8 mouse cellular contexts compared by ENCODE assay signal in genomic region chr15:98675634-98676250, GRCm38 (mm10). TPM values are rescaled to one million over a fixed set of nuclear protein-coding genes. Genes with fewer than 3 reads are reported as not detected.
DNase-seq lines count a peak whose midpoint lies in the region; ATAC-seq and TF ChIP-seq lines count a peak whose summit lies in the region.

No protein-coding gene starts in this region.

- TF ChIP-seq RAD21 in MEL (IDR thresholded peaks at IDR 0.05; ENCODE audit: low read depth, low read length), result no peak

- peaks cover 30% of the 10 kb centered on the region for H3K27me3 ChIP-seq in heart, embryonic 16.5 days (ENCODE audit: control insufficient read depth, insufficient read depth, low read length)
- H3K27me3 ChIP-seq in MEL (ENCODE audit: control insufficient read depth in 1 of 2, insufficient read depth in 2 of 2, low read length in 2 of 2), result no peaks in the 10 kb centered on the region
- H3K27me3 ChIP-seq in forebrain, embryonic 10.5 days (ENCODE audit: poor library complexity, severe bottlenecking), result peaks cover 75% of the 10 kb centered on the region
- H3K27me3 ChIP-seq in liver, embryonic 16.5 days (ENCODE audit: control insufficient read depth, insufficient read depth, low read depth, low read length), result peaks cover 48% of the 10 kb centered on the region

- H3K36me3 ChIP-seq in heart, embryonic 16.5 days (ENCODE audit: control insufficient read depth, insufficient read depth), result no peaks in the 10 kb centered on the region
- peaks cover 0 to 14% of the 10 kb centered on the region in 2 experiments; a peak in 2 of 4 replicates for H3K36me3 ChIP-seq in MEL (ENCODE audit: control insufficient read depth in 1 of 2, insufficient read depth in 2 of 2, low read length in 2 of 2)
- H3K36me3 ChIP-seq in forebrain, embryonic 10.5 days (replicated peaks), result no peaks in the 10 kb centered on the region
- no peaks in the 10 kb centered on the region for H3K36me3 ChIP-seq in liver, embryonic 16.5 days (ENCODE audit: control insufficient read depth, insufficient read depth)

- H3K9ac ChIP-seq in heart, embryonic 16.5 days (ENCODE audit: low read length), result peak overlapping the region; percentile 20; the same call in 1 of the 2 replicates
- H3K9ac ChIP-seq in MEL (ENCODE audit: control insufficient read depth, low read depth, low read length, poor library complexity, severe bottlenecking), result peak overlapping the region; percentile 43; the same call in 1 of the 2 replicates
- no peak overlapping the region for H3K9ac ChIP-seq in liver, embryonic 16.5 days (ENCODE audit: low read depth, low read length)

- intact Hi-C loops in heart, postnatal 36 days (cut with DNase I), result no loop called here
- intact Hi-C loops in left cerebral cortex, postnatal 14 days (cut with DNase I), result no loop called here

- no peak for TF ChIP-seq POLR2A in MEL (IDR thresholded peaks at IDR 0.05; ENCODE audit: control insufficient read depth in 1 of 2, insufficient read depth in 1 of 2, low read depth in 1 of 2, low read length in 2 of 2, poor library complexity in 1 of 2)

- H3K4me1 ChIP-seq in heart, embryonic 16.5 days (ENCODE audit: control insufficient read depth, insufficient read depth, low read length), result peaks cover 25% of the 10 kb centered on the region
- H3K4me1 ChIP-seq in MEL (ENCODE audit: control insufficient read depth in 1 of 2, insufficient read depth in 2 of 2, low read length in 2 of 2), result peaks cover 7 to 27% of the 10 kb centered on the region in 2 experiments
- H3K4me1 ChIP-seq in forebrain, embryonic 10.5 days, result peaks cover 48% of the 10 kb centered on the region
- no peaks in the 10 kb centered on the region for H3K4me1 ChIP-seq in liver, embryonic 16.5 days (ENCODE audit: control insufficient read depth, low read depth, low read length)

- WGBS in heart, embryonic 16.5 days, result 10% methylated on average over 14 of the region's 14 CpGs
- WGBS in forebrain, embryonic 10.5 days, result 11% methylated on average over 14 of the region's 14 CpGs
- WGBS in liver, embryonic 16.5 days (ENCODE audit: insufficient replicate concordance), result 7% methylated on average over 14 of the region's 14 CpGs

- no peak for TF ChIP-seq CTCF in MEL (IDR thresholded peaks at IDR 0.05 in 2 of 3, conservative IDR thresholded peaks at IDR 0.05 in 1 of 3; ENCODE audit: control insufficient read depth in 1 of 3, insufficient read depth in 1 of 3, low read depth in 2 of 3, low read length in 3 of 3, poor library complexity in 1 of 3, severe bottlenecking in 1 of 3)

- no peak overlapping the region for H3K27ac ChIP-seq in heart, embryonic 16.5 days (ENCODE audit: low read length)
- no peak overlapping the region for H3K27ac ChIP-seq in MEL (ENCODE audit: control insufficient read depth, low read depth, low read length)
- 0 out of 2 replicates have a peak overlapping the region, but pooled peaks have one; percentile 35 for H3K27ac ChIP-seq in forebrain, embryonic 10.5 days
- H3K27ac ChIP-seq in liver, embryonic 16.5 days (ENCODE audit: low read length), result no peak overlapping the region

- no peaks in the 10 kb centered on the region for H3K9me3 ChIP-seq in heart, embryonic 16.5 days (replicated peaks; ENCODE audit: control insufficient read depth, low read length)
- H3K9me3 ChIP-seq in MEL (replicated peaks; ENCODE audit: insufficient read depth, low read length), result no peaks in the 10 kb centered on the region
- H3K9me3 ChIP-seq in forebrain, embryonic 10.5 days, result no peaks in the 10 kb centered on the region
- no peaks in the 10 kb centered on the region for H3K9me3 ChIP-seq in liver, embryonic 16.5 days (replicated peaks; ENCODE audit: control insufficient read depth, low read length)

- peak overlapping the region; percentile 58 for H3K4me3 ChIP-seq in heart, embryonic 16.5 days (ENCODE audit: low read length)
- H3K4me3 ChIP-seq in MEL (ENCODE audit: control insufficient read depth in 1 of 2, insufficient read depth in 1 of 2, low read depth in 2 of 2, low read length in 2 of 2), result peak overlapping the region in 1 of 2 experiments; percentile 68; a peak in 2 of 4 replicates
- H3K4me3 ChIP-seq in forebrain, embryonic 10.5 days, result peak overlapping the region; percentile 59
- H3K4me3 ChIP-seq in liver, embryonic 16.5 days (ENCODE audit: low read depth, low read length), result peak overlapping the region; percentile 0; the same call in 1 of the 2 replicates

- ATAC-seq in heart, embryonic 16.5 days (replicated peaks; ENCODE audit: extremely low read depth, insufficient read depth, low FRiP score), result no peak
- no peak for ATAC-seq in liver, embryonic 16.5 days (ENCODE audit: low read depth)
- no peak for ATAC-seq in monocyte, adult 5-6 weeks (replicated peaks; ENCODE audit: insufficient number of reproducible peaks, low FRiP score, low TSS enrichment, poor library complexity, severe bottlenecking)

- no peak for TF ChIP-seq EP300 in MEL (IDR thresholded peaks at IDR 0.05; ENCODE audit: low read depth in 1 of 2, low read length in 2 of 2)

- H3K79me2 ChIP-seq in MEL (ENCODE audit: control insufficient read depth, insufficient read depth, low read length, poor library complexity), result no peaks in the 10 kb centered on the region

- H3K4me2 ChIP-seq in heart, embryonic 16.5 days (ENCODE audit: low read depth, low read length), result peak overlapping the region; percentile 93
- H3K4me2 ChIP-seq in liver, embryonic 16.5 days (ENCODE audit: low read depth, low read length), result no peak overlapping the region

- no peak for DNase-seq in heart, postnatal 36 days
- DNase-seq in MEL (ENCODE audit: low read depth, low spot score), result no peak
- DNase-seq in forebrain, embryonic 10.5 days (ENCODE audit: extremely low spot score, low spot score), result no peak
- no peak for DNase-seq in adrenal gland, adult 2 months
- DNase-seq in left cerebral cortex, postnatal 14 days (ENCODE audit: low spot score in 2 of 2), result no peak

RNA-seq across cellular contexts. Expression of gene Rnd1, which starts 1.5 kb away (rescaled TPM):
- polyA plus RNA-seq in heart, embryonic 16.5 days (2015; fragmentation: Nextera tagmentation; extraction: Ambion mirVana), result 1.1 and 1.7 TPM in 2 replicates
- total RNA-seq in heart, postnatal 36 days (2021), result 1 to 10 TPM; 1.1 to 1.4 TPM
- 5.8 and 6.0 TPM in 2 replicates for total RNA-seq in MEL (2012; rRNA removed)
- 1 to 10 TPM in 1 of 2 experiments, not detected in 1; 5.5 TPM for polyA plus RNA-seq in MEL (2012; ENCODE audit: insufficient read depth in 1 of 2, insufficient read length in 2 of 2, low read depth in 1 of 2, low replicate concordance in 2 of 2, missing spikeins in 1 of 2)
- polyA plus RNA-seq in forebrain, embryonic 10.5 days (2016; fragmentation: Nextera tagmentation; extraction: Ambion mirVana), result 1.8 and 2.2 TPM in 2 replicates
- 0.78 and 1.1 TPM in 2 replicates for polyA plus RNA-seq in liver, embryonic 16.5 days (2015; fragmentation: Nextera tagmentation; extraction: Ambion mirVana)
- 1.2 to 2.8 TPM (median 1.5 TPM) in 3 replicates for total RNA-seq in monocyte, adult 5-6 weeks (2017)
- total RNA-seq in adrenal gland, adult 2 months (2021), result 1 to 10 TPM; 3.9 to 4.0 TPM
- polyA plus RNA-seq in adrenal gland, adult 2 months (2012; rRNA removed), result 1.4 and 3.0 TPM in 2 replicates
- 10 to 100 TPM; 53.9 to 64.1 TPM for total RNA-seq in left cerebral cortex, postnatal 14 days (2021)

RNA-seq across cellular contexts. Expression of gene Ddx23, which starts 13.0 kb away (rescaled TPM):
- 15.2 and 18.3 TPM in 2 replicates for polyA plus RNA-seq in heart, embryonic 16.5 days (2015; fragmentation: Nextera tagmentation; extraction: Ambion mirVana)
- total RNA-seq in heart, postnatal 36 days (2021), result 10 to 100 TPM; 51.5 to 65.1 TPM
- total RNA-seq in MEL (2012; rRNA removed), result 193 and 213 TPM in 2 replicates
- 100 to 1,000 TPM; 194 to 252 TPM for polyA plus RNA-seq in MEL (2012; ENCODE audit: insufficient read depth in 1 of 2, insufficient read length in 2 of 2, low read depth in 1 of 2, low replicate concordance in 2 of 2, missing spikeins in 1 of 2)
- polyA plus RNA-seq in forebrain, embryonic 10.5 days (2016; fragmentation: Nextera tagmentation; extraction: Ambion mirVana), result 27.3 and 28.5 TPM in 2 replicates
- polyA plus RNA-seq in liver, embryonic 16.5 days (2015; fragmentation: Nextera tagmentation; extraction: Ambion mirVana), result 9.0 and 10.0 TPM in 2 replicates
- total RNA-seq in monocyte, adult 5-6 weeks (2017), result 106 to 143 TPM (median 108 TPM) in 3 replicates
- total RNA-seq in adrenal gland, adult 2 months (2021), result 10 to 100 TPM; 65.5 to 84.6 TPM
- polyA plus RNA-seq in adrenal gland, adult 2 months (2012; rRNA removed), result 25.6 and 27.7 TPM in 2 replicates
- 10 to 100 TPM; 56.0 to 57.6 TPM for total RNA-seq in left cerebral cortex, postnatal 14 days (2021)

RNA-seq across cellular contexts. Expression of gene Ccdc65, which starts 32.3 kb away (rescaled TPM):
- 0.97 and 1.0 TPM in 2 replicates for polyA plus RNA-seq in heart, embryonic 16.5 days (2015; fragmentation: Nextera tagmentation; extraction: Ambion mirVana)
- under 1 TPM; 0.33 to 0.42 TPM for total RNA-seq in heart, postnatal 36 days (2021)
- not detected in 2 replicates for total RNA-seq in MEL (2012; rRNA removed)
- polyA plus RNA-seq in MEL (2012; ENCODE audit: insufficient read depth in 1 of 2, insufficient read length in 2 of 2, low read depth in 1 of 2, low replicate concordance in 2 of 2, missing spikeins in 1 of 2), result under 1 TPM in 1 of 2 experiments, not detected in 1; 0.13 TPM
- 0.86 and 0.90 TPM in 2 replicates for polyA plus RNA-seq in forebrain, embryonic 10.5 days (2016; fragmentation: Nextera tagmentation; extraction: Ambion mirVana)
- polyA plus RNA-seq in liver, embryonic 16.5 days (2015; fragmentation: Nextera tagmentation; extraction: Ambion mirVana), result not detected in 2 replicates
- total RNA-seq in monocyte, adult 5-6 weeks (2017), result not detected in 3 replicates
- total RNA-seq in adrenal gland, adult 2 months (2021), result under 1 TPM; 0.32 to 0.62 TPM
- polyA plus RNA-seq in adrenal gland, adult 2 months (2012; rRNA removed), result 0.11 and 0.23 TPM in 2 replicates
- 10 to 100 TPM; 12.6 to 13.3 TPM for total RNA-seq in left cerebral cortex, postnatal 14 days (2021)

RNA-seq across cellular contexts. Expression of gene Cacnb3, which starts 45.1 kb away (rescaled TPM):
- polyA plus RNA-seq in heart, embryonic 16.5 days (2015; fragmentation: Nextera tagmentation; extraction: Ambion mirVana), result 8.2 and 10.5 TPM in 2 replicates
- total RNA-seq in heart, postnatal 36 days (2021), result 1 to 10 TPM; 3.3 to 4.0 TPM
- 1.4 TPM in 2 replicates for total RNA-seq in MEL (2012; rRNA removed)
- polyA plus RNA-seq in MEL (2012; ENCODE audit: insufficient read depth in 1 of 2, insufficient read length in 2 of 2, low read depth in 1 of 2, low replicate concordance in 2 of 2, missing spikeins in 1 of 2), result 1 to 10 TPM in 1 of 2 experiments, not detected in 1; 8.5 TPM
- polyA plus RNA-seq in forebrain, embryonic 10.5 days (2016; fragmentation: Nextera tagmentation; extraction: Ambion mirVana), result 19.9 and 21.7 TPM in 2 replicates
- 0.55 and 0.84 TPM in 2 replicates for polyA plus RNA-seq in liver, embryonic 16.5 days (2015; fragmentation: Nextera tagmentation; extraction: Ambion mirVana)
- 0.68 to 1.3 TPM in 2 of 3 replicates, not detected in the other for total RNA-seq in monocyte, adult 5-6 weeks (2017)
- 10 to 100 TPM; 12.8 to 17.7 TPM for total RNA-seq in adrenal gland, adult 2 months (2021)
- polyA plus RNA-seq in adrenal gland, adult 2 months (2012; rRNA removed), result 25.9 and 31.1 TPM in 2 replicates
- total RNA-seq in left cerebral cortex, postnatal 14 days (2021), result 100 to 1,000 TPM; 217 to 244 TPM

RNA-seq across cellular contexts. Expression of gene Fkbp11, which starts 52.3 kb away (rescaled TPM):
- polyA plus RNA-seq in heart, embryonic 16.5 days (2015; fragmentation: Nextera tagmentation; extraction: Ambion mirVana), result 23.0 and 27.7 TPM in 2 replicates
- 1 to 10 TPM; 6.2 to 6.7 TPM for total RNA-seq in heart, postnatal 36 days (2021)
- 109 and 160 TPM in 2 replicates for total RNA-seq in MEL (2012; rRNA removed)
- 100 to 1,000 TPM in 1 of 2 experiments, not detected in 1; 118 TPM for polyA plus RNA-seq in MEL (2012; ENCODE audit: insufficient read depth in 1 of 2, insufficient read length in 2 of 2, low read depth in 1 of 2, low replicate concordance in 2 of 2, missing spikeins in 1 of 2)
- 16.7 and 17.1 TPM in 2 replicates for polyA plus RNA-seq in forebrain, embryonic 10.5 days (2016; fragmentation: Nextera tagmentation; extraction: Ambion mirVana)
- polyA plus RNA-seq in liver, embryonic 16.5 days (2015; fragmentation: Nextera tagmentation; extraction: Ambion mirVana), result 172 and 182 TPM in 2 replicates
- total RNA-seq in monocyte, adult 5-6 weeks (2017), result 0.11 to 2.2 TPM in 2 of 3 replicates, not detected in the other
- 1 to 10 TPM; 4.9 to 9.3 TPM for total RNA-seq in adrenal gland, adult 2 months (2021)
- 8.4 and 10.0 TPM in 2 replicates for polyA plus RNA-seq in adrenal gland, adult 2 months (2012; rRNA removed)
- 1 to 10 TPM; 2.7 to 3.4 TPM for total RNA-seq in left cerebral cortex, postnatal 14 days (2021)

Comparison
In these comparisons a context has a peak if more than half of its experiments do, and no peak if none do; other contexts are left out.
1. RNA of gene Ccdc65, which starts 32.3 kb away (total RNA-seq): 12.6 to 13.3 TPM in left cerebral cortex, postnatal 14 days; 0.32 to 0.62 TPM in adrenal gland, adult 2 months, 0.33 to 0.42 TPM in heart, postnatal 36 days, not detected in MEL and not detected in monocyte, adult 5-6 weeks; every median in the first group is over 4 times any median in the second.